Mouse (Mus musculus) layer of hippocampus, adult 18-20 months (tissue): ENCODE measurements around the gene Ebp. TPM values are rescaled to one million over a fixed set of nuclear protein-coding genes. Genes with fewer than 3 reads are reported as not detected.

Experiments used
- DNase-seq, 2 experiments: peaks; one replicate each; pipeline ENCODE4 v3.0.0; 2022; ENCODE audit warnings: low spot score in 2 of 2
- long read RNA-seq: library from polyadenylated mRNA; stranded (forward); transcript quantifications from one replicate; pipeline ENCODE4 v2.0.0, GENCODE M21; 2021
- total RNA-seq, 2 experiments: library from RNA; stranded (reverse); gene quantifications; 2 replicates each; pipeline ENCODE4 v1.2.3; 2021

The Ebp gene
- total RNA-seq, result 10 to 100 TPM; 28.2 to 29.0 TPM
- long read RNA-seq, transcript Ebp-201 (5 exons, 1,743 nt), result major isoform, 16 of 17 reads
- long read RNA-seq, partial matches to known transcripts, result 1 of 17 reads
- long read RNA-seq, other reads (novel, unspliced or antisense), result 0 of 17 reads

GRCm38 (mm10) chrX:8193419-8193723, at the start of gene Ebp:
Gene Ebp (minus strand): TSS chrX:8193512.
- DNase-seq, result peak; percentile 56 to 76

- DNase-seq, result no peak
Observed at GRCm38 (mm10) chrX:8238804-8239395, 45.6 kb upstream of the Ebp start.

GRCm38 (mm10) chrX:8236704-8237103, 43.4 kb upstream of the Ebp start:
- no peak for DNase-seq

GRCm38 (mm10) chrX:8233602-8234001, 40.3 kb upstream of the Ebp start:
- DNase-seq, result no peak

- no peak for DNase-seq
Observed at GRCm38 (mm10) chrX:8230272-8230671, 37.0 kb upstream of the Ebp start.

- no peak for DNase-seq
Observed at GRCm38 (mm10) chrX:8223473-8223872, 30.2 kb upstream of the Ebp start.

- peak in 1 of 2 experiments; percentile 24 for DNase-seq
Observed at GRCm38 (mm10) chrX:8222678-8223421, 29.5 kb upstream of the Ebp start.

- DNase-seq, result peak; percentile 73 to 80
Observed at GRCm38 (mm10) chrX:8222296-8222677, 29.0 kb upstream of the Ebp start.

- DNase-seq, result no peak
Observed at GRCm38 (mm10) chrX:8219651-8220050, 26.3 kb upstream of the Ebp start.

GRCm38 (mm10) chrX:8218114-8218513, 24.8 kb upstream of the Ebp start:
- no peak for DNase-seq

GRCm38 (mm10) chrX:8217383-8217782, 24.1 kb upstream of the Ebp start:
- peak; percentile 19 to 44 for DNase-seq

- no peak for DNase-seq
Observed at GRCm38 (mm10) chrX:8211490-8212207, 18.3 kb upstream of the Ebp start.

- DNase-seq, result no peak
Observed at GRCm38 (mm10) chrX:8209720-8210119, 16.4 kb upstream of the Ebp start.

- no peak for DNase-seq
Observed at GRCm38 (mm10) chrX:8207224-8207623, 13.9 kb upstream of the Ebp start.

- DNase-seq, result no peak
Observed at GRCm38 (mm10) chrX:8206694-8207197, 13.4 kb upstream of the Ebp start.

- peak; percentile 82 to 84 for DNase-seq
Observed at GRCm38 (mm10) chrX:8206015-8206693, 12.8 kb upstream of the Ebp start, which contains the start of gene Porcn. Gene Porcn (minus strand): TSS chrX:8206525.

- no peak for DNase-seq
Observed at GRCm38 (mm10) chrX:8205551-8205950, 12.2 kb upstream of the Ebp start.

- DNase-seq, result no peak
Observed at GRCm38 (mm10) chrX:8205088-8205487, 11.8 kb upstream of the Ebp start.

- DNase-seq, result no peak
Observed at GRCm38 (mm10) chrX:8204076-8204475, 10.8 kb upstream of the Ebp start.

- DNase-seq, result no peak
Observed at GRCm38 (mm10) chrX:8203105-8203504, 9.8 kb upstream of the Ebp start.
